Mouse (Mus musculus) 3T3-L1 (cell line): ENCODE results near the gene Selenbp1.

Source experiments
- DNase-seq: peaks from one replicate; pipeline ENCODE4 v3.0.0-alpha.2; 2015; ENCODE audit warnings: low read depth, low spot score

The Selenbp1 gene

GRCm38 (mm10) chr3:94974528-94975422 lies 41.9 kb downstream of the Selenbp1 start, which contains the start of gene Pi4kb:
Gene Pi4kb, plus strand, starts transcription at chr3:94974731.
- peak; percentile 95 for DNase-seq

GRCm38 (mm10) chr3:94984312-94984711 lies 51.5 kb downstream of the Selenbp1 start:
- no peak for DNase-seq

- DNase-seq = no peak
These were observed 52.7 kb downstream of the Selenbp1 start for GRCm38 (mm10) chr3:94985513-94985912.

- DNase-seq = peak; percentile 97
These were observed 54.7 kb downstream of the Selenbp1 start for GRCm38 (mm10) chr3:94987578-94987977.

- peak; percentile 44 for DNase-seq
These were observed 56.4 kb downstream of the Selenbp1 start for GRCm38 (mm10) chr3:94989159-94989761.
